Mouse (Mus musculus): Measurements from ENCODE around the gene Ninj2. TPM values are rescaled to one million over a fixed set of nuclear protein-coding genes. Genes with fewer than 3 reads are reported as not detected.

Ninj2 gene
- total and polyA plus RNA-seq, 3 experiments = 0.08 TPM; not detected in 2

- TF ChIP-seq HCFC1 (IDR thresholded peaks at IDR 0.05; ENCODE audit: low read depth, low read length) (no peak), E2F4 (IDR thresholded peaks at IDR 0.05; ENCODE audit: borderline replicate concordance, low read depth, low read length) (no peak), RCOR1 (IDR thresholded peaks at IDR 0.05; ENCODE audit: low read depth, low read length) (no peak)
Measured at GRCm38 (mm10) chr6:120114271-120114670, 21.1 kb downstream of the Ninj2 start (continued).

GRCm38 (mm10) chr6:120114698-120115097, 21.5 kb downstream of the Ninj2 start:
- Histone ChIP-seq H3K27me3 (ENCODE audit: control insufficient read depth in 1 of 2, insufficient read depth in 2 of 2, low read length in 2 of 2) (peaks cover 0 to 2% of the 10 kb centered on the region in 2 experiments; a peak in 3 of 4 replicates), H3K79me2 (ENCODE audit: control insufficient read depth, insufficient read depth, low read length, poor library complexity) (no peaks in the 10 kb centered on the region), H3K36me3 (ENCODE audit: control insufficient read depth in 1 of 2, insufficient read depth in 2 of 2, low read length in 2 of 2) (peaks cover 0 to 8% of the 10 kb centered on the region in 2 experiments; a peak in 2 of 4 replicates), H3K4me1 (ENCODE audit: control insufficient read depth in 1 of 2, insufficient read depth in 2 of 2, low read length in 2 of 2) (peaks cover 3 to 9% of the 10 kb centered on the region in 2 experiments), H3K9me3 (replicated peaks; ENCODE audit: insufficient read depth, low read length) (no peaks in the 10 kb centered on the region), H3K4me3 (ENCODE audit: control insufficient read depth in 1 of 2, insufficient read depth in 1 of 2, low read depth in 2 of 2, low read length in 2 of 2) (no peak overlapping the region), H3K9ac (ENCODE audit: control insufficient read depth, low read depth, low read length, poor library complexity, severe bottlenecking) (no peak overlapping the region), H3K27ac (ENCODE audit: control insufficient read depth, low read depth, low read length) (no peak overlapping the region)
- no peak for DNase-seq (ENCODE audit: low read depth, low spot score)
- TF ChIP-seq E2F4 (IDR thresholded peaks at IDR 0.05; ENCODE audit: borderline replicate concordance, low read depth, low read length) = no peak
- TF ChIP-seq RCOR1 (IDR thresholded peaks at IDR 0.05; ENCODE audit: low read depth, low read length) = no peak
- no peak for TF ChIP-seq GATA1 (IDR thresholded peaks at IDR 0.05; ENCODE audit: low read depth, low read length)
- no peak for TF ChIP-seq RAD21 (IDR thresholded peaks at IDR 0.05; ENCODE audit: low read depth, low read length)
- TF ChIP-seq POLR2AphosphoS2 (IDR thresholded peaks at IDR 0.05; ENCODE audit: low read length) = no peak
- no peak for TF ChIP-seq MXI1 (IDR thresholded peaks at IDR 0.05; ENCODE audit: low read depth, low read length)
- TF ChIP-seq JUND (IDR thresholded peaks at IDR 0.05; ENCODE audit: low read depth, low read length) = no peak

GRCm38 (mm10) chr6:120115443-120115842, 22.3 kb downstream of the Ninj2 start:
- H3K4me1 ChIP-seq (ENCODE audit: control insufficient read depth in 1 of 2, insufficient read depth in 2 of 2, low read length in 2 of 2) = peaks cover 3 to 9% of the 10 kb centered on the region in 2 experiments
- H3K4me3 ChIP-seq (ENCODE audit: control insufficient read depth in 1 of 2, insufficient read depth in 1 of 2, low read depth in 2 of 2, low read length in 2 of 2) = no peak overlapping the region
- peaks cover under 1 to 2% of the 10 kb centered on the region in 2 experiments for H3K27me3 ChIP-seq (ENCODE audit: control insufficient read depth in 1 of 2, insufficient read depth in 2 of 2, low read length in 2 of 2)
- H3K36me3 ChIP-seq (ENCODE audit: control insufficient read depth in 1 of 2, insufficient read depth in 2 of 2, low read length in 2 of 2) = peaks cover 0 to 8% of the 10 kb centered on the region in 2 experiments; a peak in 2 of 4 replicates
- TF ChIP-seq POLR2A (IDR thresholded peaks at IDR 0.05; ENCODE audit: control insufficient read depth in 1 of 2, insufficient read depth in 1 of 2, low read depth in 1 of 2, low read length in 2 of 2, poor library complexity in 1 of 2) = no peak
- TF ChIP-seq RAD21 (IDR thresholded peaks at IDR 0.05; ENCODE audit: low read depth, low read length) = no peak
- TF ChIP-seq MAFK (IDR thresholded peaks at IDR 0.05; ENCODE audit: borderline replicate concordance, low read depth, low read length) = no peak
- no peak for TF ChIP-seq CTCF (IDR thresholded peaks at IDR 0.05 in 2 of 3, conservative IDR thresholded peaks at IDR 0.05 in 1 of 3; ENCODE audit: control insufficient read depth in 1 of 3, insufficient read depth in 1 of 3, low read depth in 2 of 3, low read length in 3 of 3, poor library complexity in 1 of 3, severe bottlenecking in 1 of 3)
- no peak for TF ChIP-seq MEF2A (IDR thresholded peaks at IDR 0.05; ENCODE audit: extremely low read depth, insufficient replicate concordance, low read depth, low read length, poor library complexity, severe bottlenecking)
- no peak for TF ChIP-seq ZC3H11A (IDR thresholded peaks at IDR 0.05; ENCODE audit: low read depth, low read length)
- no peak for TF ChIP-seq MXI1 (IDR thresholded peaks at IDR 0.05; ENCODE audit: low read depth, low read length)
- no peaks in the 10 kb centered on the region for H3K79me2 ChIP-seq (ENCODE audit: control insufficient read depth, insufficient read depth, low read length, poor library complexity)
- no peaks in the 10 kb centered on the region for H3K9me3 ChIP-seq (replicated peaks; ENCODE audit: insufficient read depth, low read length)
- no peak overlapping the region for H3K27ac ChIP-seq (ENCODE audit: control insufficient read depth, low read depth, low read length)
- DNase-seq (ENCODE audit: low read depth, low spot score) = no peak
- no peak overlapping the region for H3K9ac ChIP-seq (ENCODE audit: control insufficient read depth, low read depth, low read length, poor library complexity, severe bottlenecking)

All from MEL (cell line).